Mouse (Mus musculus) central nervous system, embryonic 18 days (tissue): ENCODE results near the gene Elavl4. TPM values are rescaled to one million over a fixed set of nuclear protein-coding genes. Genes with fewer than 3 reads are reported as not detected.

Experiments used
- polyA plus RNA-seq: library from polyadenylated mRNA; depleted of rRNA; stranded (reverse); fragments of >200 nt; gene quantifications from 2 replicates; pipeline ENCODE4 v1.2.3, GENCODE M21; 2012; rRNA removed

Gene Elavl4
- polyA plus RNA-seq, result 82.1 and 85.7 TPM in 2 replicates

GRCm38 (mm10) chr4:110351178-110352000 is at the start of gene Elavl4:
Gene Elavl4, minus strand, starts transcription at chr4:110351909.

GRCm38 (mm10) chr4:110397618-110398045 is 45.9 kb upstream of the Elavl4 start, which contains the start of gene Agbl4:
Gene Agbl4, plus strand, starts transcription at chr4:110397661.

Other genes with a start within 250 kb of the Elavl4 start
- 2.2 and 3.5 TPM in 2 replicates for gene Agbl4, start 45.8 kb upstream of the Elavl4 start, polyA plus RNA-seq